Mouse (Mus musculus): ENCODE measurements around the gene Pibf1. TPM values are rescaled to one million over a fixed set of nuclear protein-coding genes. Genes with fewer than 3 reads are reported as not detected.

Pibf1 gene
- polyA plus RNA-seq, 1 experiment from 2014 or later = 13.7 TPM

GRCm38 (mm10) chr14:99129050-99129449 is 29.8 kb downstream of the Pibf1 start:
- Histone ChIP-seq H3K4me3 (replicated peaks; ENCODE audit: low read length) (no peak overlapping the region), H3K27ac (ENCODE audit: low read length) (no peak overlapping the region), H3K36me3 (ENCODE audit: control insufficient read depth, insufficient read depth, low read length) (no peaks in the 10 kb centered on the region), H3K4me2 (ENCODE audit: low read depth, low read length) (no peak overlapping the region), H3K27me3 (ENCODE audit: control insufficient read depth, insufficient read depth, low read length) (no peaks in the 10 kb centered on the region), H3K9ac (ENCODE audit: low read length) (no peak overlapping the region), H3K4me1 (ENCODE audit: control insufficient read depth, insufficient read depth, low read length) (no peaks in the 10 kb centered on the region), H3K9me3 (replicated peaks; ENCODE audit: control insufficient read depth, low read length) (no peaks in the 10 kb centered on the region)
- no peak for ATAC-seq (ENCODE audit: insufficient read depth, low FRiP score)
- 78% methylated on average over 2 of the region's 2 CpGs for WGBS

DNA sequence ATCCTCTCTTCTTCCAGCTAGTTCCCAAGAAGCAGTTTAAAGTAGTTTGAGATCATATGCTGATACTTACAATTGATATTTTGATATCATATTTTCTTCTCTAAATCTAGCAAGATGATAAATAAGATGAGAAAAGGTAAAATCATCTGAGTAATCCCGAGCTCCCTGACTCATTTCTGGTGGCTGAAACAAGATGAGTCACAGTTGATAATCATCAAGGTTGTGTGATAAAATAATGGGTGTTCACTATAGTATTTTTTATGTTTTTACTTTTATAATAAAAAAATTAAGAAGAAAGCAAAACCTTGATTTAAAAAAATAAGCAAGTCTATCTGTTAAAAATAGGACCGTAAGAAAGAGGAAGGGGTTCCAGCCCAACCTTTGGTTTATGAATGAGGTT is 34.8 kb downstream of the Pibf1 start:
- H3K4me3 ChIP-seq (replicated peaks; ENCODE audit: low read length) = no peak overlapping the region
- H3K36me3 ChIP-seq (ENCODE audit: control insufficient read depth, insufficient read depth, low read length) = no peaks in the 10 kb centered on the region
- no peak overlapping the region for H3K4me2 ChIP-seq (ENCODE audit: low read depth, low read length)
- no peak overlapping the region for H3K9ac ChIP-seq (ENCODE audit: low read length)
- H3K9me3 ChIP-seq (replicated peaks; ENCODE audit: control insufficient read depth, low read length) = no peaks in the 10 kb centered on the region
- H3K27ac ChIP-seq (ENCODE audit: low read length) = no peak overlapping the region
- no peak for ATAC-seq (ENCODE audit: insufficient read depth, low FRiP score)
- 85% methylated on average over 2 of the region's 2 CpGs for WGBS
- H3K27me3 ChIP-seq (ENCODE audit: control insufficient read depth, insufficient read depth, low read length) = no peaks in the 10 kb centered on the region
- H3K4me1 ChIP-seq (ENCODE audit: control insufficient read depth, insufficient read depth, low read length) = no peaks in the 10 kb centered on the region

DNA sequence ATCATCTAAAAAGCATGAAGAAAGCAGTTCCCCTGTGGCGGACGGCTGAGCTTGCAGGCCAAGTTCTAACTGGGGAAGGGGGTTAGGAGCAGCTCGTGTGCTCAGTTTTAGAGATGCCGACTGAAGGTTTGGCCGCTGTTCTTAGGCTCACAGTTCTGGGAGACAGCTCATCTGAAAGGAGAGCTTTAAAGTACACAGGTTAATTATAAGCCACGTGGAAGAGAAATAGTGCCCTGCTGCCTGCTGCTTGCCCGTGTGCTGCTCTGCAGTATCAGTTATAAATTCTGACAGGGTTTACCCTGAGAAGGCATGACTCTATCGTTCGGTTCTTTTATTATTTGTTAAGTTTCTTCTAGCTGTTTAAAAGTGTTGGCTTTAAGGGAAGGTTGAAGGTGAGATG is 36.5 kb downstream of the Pibf1 start:
- H3K4me1 ChIP-seq (ENCODE audit: control insufficient read depth, insufficient read depth, low read length) = no peaks in the 10 kb centered on the region
- ATAC-seq (ENCODE audit: insufficient read depth, low FRiP score) = no peak
- H3K36me3 ChIP-seq (ENCODE audit: control insufficient read depth, insufficient read depth, low read length) = no peaks in the 10 kb centered on the region
- H3K9ac ChIP-seq (ENCODE audit: low read length) = no peak overlapping the region
- H3K9me3 ChIP-seq (replicated peaks; ENCODE audit: control insufficient read depth, low read length) = no peaks in the 10 kb centered on the region
- no peak overlapping the region for H3K4me3 ChIP-seq (replicated peaks; ENCODE audit: low read length)
- H3K27me3 ChIP-seq (ENCODE audit: control insufficient read depth, insufficient read depth, low read length) = no peaks in the 10 kb centered on the region
- no peak overlapping the region for H3K4me2 ChIP-seq (ENCODE audit: low read depth, low read length)
- H3K27ac ChIP-seq (ENCODE audit: low read length) = no peak overlapping the region
- 82% methylated on average over 9 of the region's 9 CpGs for WGBS

GRCm38 (mm10) chr14:99136297-99136696 is 37.1 kb downstream of the Pibf1 start:
- Histone ChIP-seq H3K36me3 (ENCODE audit: control insufficient read depth, insufficient read depth, low read length) (no peaks in the 10 kb centered on the region; the same call in 1 of the 2 replicates), H3K27me3 (ENCODE audit: control insufficient read depth, insufficient read depth, low read length) (no peaks in the 10 kb centered on the region), H3K9ac (ENCODE audit: low read length) (no peak overlapping the region), H3K4me2 (ENCODE audit: low read depth, low read length) (no peak overlapping the region), H3K4me1 (ENCODE audit: control insufficient read depth, insufficient read depth, low read length) (no peaks in the 10 kb centered on the region), H3K9me3 (replicated peaks; ENCODE audit: control insufficient read depth, low read length) (no peaks in the 10 kb centered on the region), H3K27ac (ENCODE audit: low read length) (no peak overlapping the region), H3K4me3 (replicated peaks; ENCODE audit: low read length) (no peak overlapping the region)
- ATAC-seq (ENCODE audit: insufficient read depth, low FRiP score) = no peak
- WGBS = 96% methylated on average over 16 of the region's 16 CpGs

DNA sequence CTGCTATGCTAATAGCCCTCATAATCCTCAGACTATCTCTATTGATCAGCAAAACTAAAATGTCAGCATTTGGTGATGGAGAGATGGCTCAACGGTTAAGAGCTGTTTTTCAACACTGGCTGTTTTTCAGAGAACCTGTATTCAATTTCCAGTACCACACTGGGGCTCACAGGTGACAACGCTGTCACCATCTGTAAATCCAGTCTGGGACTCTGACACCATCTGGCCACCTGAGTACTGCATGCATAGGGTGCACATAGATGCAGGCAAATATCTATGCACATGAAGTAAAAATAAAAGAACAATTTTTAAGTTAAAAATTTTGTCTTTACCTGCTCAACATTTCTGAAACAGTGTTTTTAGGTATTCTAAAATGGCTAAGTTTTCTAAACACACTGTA is 40.8 kb downstream of the Pibf1 start:
- ATAC-seq (ENCODE audit: insufficient read depth, low FRiP score) = no peak
- 90% methylated on average over 2 of the region's 2 CpGs for WGBS
- no peaks in the 10 kb centered on the region; the same call in 1 of the 2 replicates for H3K36me3 ChIP-seq (ENCODE audit: control insufficient read depth, insufficient read depth, low read length)

GRCm38 (mm10) chr14:99141786-99142633 is 42.8 kb downstream of the Pibf1 start:
- peak; percentile 79; the same call in 1 of the 2 replicates for ATAC-seq (ENCODE audit: insufficient read depth, low FRiP score)
- H3K4me1 ChIP-seq (ENCODE audit: control insufficient read depth, insufficient read depth, low read length) = no peaks in the 10 kb centered on the region
- H3K9me3 ChIP-seq (replicated peaks; ENCODE audit: control insufficient read depth, low read length) = no peaks in the 10 kb centered on the region
- no peak overlapping the region for H3K4me3 ChIP-seq (replicated peaks; ENCODE audit: low read length)
- no peak overlapping the region for H3K4me2 ChIP-seq (ENCODE audit: low read depth, low read length)
- 21% methylated on average over 15 of the region's 15 CpGs for whole genome bisulfite sequencing
- H3K27ac ChIP-seq (ENCODE audit: low read length) = no peak overlapping the region
- no peaks in the 10 kb centered on the region; the same call in 1 of the 2 replicates for H3K36me3 ChIP-seq (ENCODE audit: control insufficient read depth, insufficient read depth, low read length)
- no peaks in the 10 kb centered on the region for H3K27me3 ChIP-seq (ENCODE audit: control insufficient read depth, insufficient read depth, low read length)
- H3K9ac ChIP-seq (ENCODE audit: low read length) = peak overlapping the region; percentile 31; the same call in 1 of the 2 replicates

More for the DNA sequence above, 40.8 kb downstream of the Pibf1 start:
- H3K27ac ChIP-seq (ENCODE audit: low read length) = no peak overlapping the region
- H3K9ac ChIP-seq (ENCODE audit: low read length) = no peak overlapping the region
- H3K4me3 ChIP-seq (replicated peaks; ENCODE audit: low read length) = no peak overlapping the region
- no peaks in the 10 kb centered on the region for H3K27me3 ChIP-seq (ENCODE audit: control insufficient read depth, insufficient read depth, low read length)
- H3K9me3 ChIP-seq (replicated peaks; ENCODE audit: control insufficient read depth, low read length) = no peaks in the 10 kb centered on the region
- no peak overlapping the region for H3K4me2 ChIP-seq (ENCODE audit: low read depth, low read length)
- no peaks in the 10 kb centered on the region for H3K4me1 ChIP-seq (ENCODE audit: control insufficient read depth, insufficient read depth, low read length)

DNA sequence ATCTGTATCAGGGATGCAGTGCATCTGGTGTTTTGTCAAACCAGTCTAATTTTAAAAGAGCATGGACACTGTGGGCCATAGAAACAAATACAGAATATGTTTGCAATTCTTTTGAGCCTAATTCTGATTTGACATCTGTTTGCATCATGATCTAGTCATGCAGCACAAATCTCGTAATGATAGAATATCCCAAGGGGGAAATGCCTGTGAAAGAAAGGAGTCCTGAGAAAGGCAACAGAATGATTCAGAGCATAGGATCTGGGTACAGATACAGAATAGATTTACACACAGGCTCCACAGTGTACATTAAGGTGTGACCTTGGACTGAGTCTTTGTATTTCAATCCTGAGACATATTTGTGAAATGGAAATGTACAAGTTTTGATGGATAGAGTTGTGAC is 47.6 kb downstream of the Pibf1 start:
- no peak for ATAC-seq (ENCODE audit: insufficient read depth, low FRiP score)
- H3K27me3 ChIP-seq (ENCODE audit: control insufficient read depth, insufficient read depth, low read length) = no peaks in the 10 kb centered on the region
- 68% methylated on average over 1 of the region's 1 CpGs for WGBS
- no peak overlapping the region for H3K27ac ChIP-seq (ENCODE audit: low read length)
- no peak overlapping the region for H3K4me3 ChIP-seq (replicated peaks; ENCODE audit: low read length)
- H3K4me1 ChIP-seq (ENCODE audit: control insufficient read depth, insufficient read depth, low read length) = no peaks in the 10 kb centered on the region
- no peak overlapping the region for H3K9ac ChIP-seq (ENCODE audit: low read length)
- H3K4me2 ChIP-seq (ENCODE audit: low read depth, low read length) = no peak overlapping the region
- H3K9me3 ChIP-seq (replicated peaks; ENCODE audit: control insufficient read depth, low read length) = no peaks in the 10 kb centered on the region
- H3K36me3 ChIP-seq (ENCODE audit: control insufficient read depth, insufficient read depth, low read length) = no peaks in the 10 kb centered on the region

DNA sequence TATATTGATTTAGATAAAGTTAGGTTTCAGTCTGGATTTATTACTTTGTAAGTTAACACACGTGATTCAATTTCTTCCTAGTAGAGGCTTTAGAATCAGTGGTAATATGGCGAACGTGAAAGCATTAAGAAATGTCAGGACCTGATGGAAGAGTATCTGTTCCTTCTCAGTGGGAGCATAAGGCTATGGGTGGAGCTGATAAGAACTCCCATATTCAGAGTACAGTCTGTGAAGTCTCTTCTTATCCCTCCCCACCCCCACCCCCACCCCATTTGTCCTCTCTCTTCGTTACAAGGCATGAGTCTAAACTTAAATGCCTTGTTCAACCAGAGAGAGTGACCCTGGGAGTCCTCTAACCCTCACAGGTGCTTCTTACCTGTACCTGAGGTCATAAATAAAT is 53.5 kb downstream of the Pibf1 start:
- Histone ChIP-seq H3K4me3 (replicated peaks; ENCODE audit: low read length) (no peak overlapping the region), H3K9me3 (replicated peaks; ENCODE audit: control insufficient read depth, low read length) (no peaks in the 10 kb centered on the region), H3K27ac (ENCODE audit: low read length) (no peak overlapping the region), H3K36me3 (ENCODE audit: control insufficient read depth, insufficient read depth, low read length) (no peaks in the 10 kb centered on the region; the same call in none of the 2 replicates), H3K4me2 (ENCODE audit: low read depth, low read length) (no peak overlapping the region), H3K4me1 (ENCODE audit: control insufficient read depth, insufficient read depth, low read length) (no peaks in the 10 kb centered on the region), H3K9ac (ENCODE audit: low read length) (no peak overlapping the region), H3K27me3 (ENCODE audit: control insufficient read depth, insufficient read depth, low read length) (no peaks in the 10 kb centered on the region)
- WGBS = 87% methylated on average over 4 of the region's 4 CpGs
- ATAC-seq (ENCODE audit: insufficient read depth, low FRiP score) = no peak

DNA sequence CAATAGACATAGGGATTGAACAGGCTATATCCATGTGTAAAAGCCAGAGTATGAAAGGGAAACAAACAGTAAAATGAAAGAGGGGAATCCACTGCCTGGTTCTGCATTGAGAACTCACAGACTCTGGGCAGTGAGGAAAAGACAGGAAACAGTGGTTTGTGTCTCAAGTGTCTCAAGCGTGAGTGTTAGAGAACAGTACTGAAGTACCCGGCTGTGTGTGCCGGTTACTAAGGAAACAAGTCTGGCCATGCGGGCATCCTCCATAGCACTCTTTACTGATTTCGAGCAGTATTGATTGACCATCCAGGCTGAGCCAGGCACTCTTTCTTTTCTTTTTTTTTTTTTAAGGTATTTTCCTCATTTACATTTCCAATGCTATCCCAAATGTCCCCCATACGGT is 60.7 kb downstream of the Pibf1 start:
- no peak for ATAC-seq (ENCODE audit: insufficient read depth, low FRiP score)
- no peaks in the 10 kb centered on the region for H3K4me1 ChIP-seq (ENCODE audit: control insufficient read depth, insufficient read depth, low read length)
- no peak overlapping the region for H3K4me3 ChIP-seq (replicated peaks; ENCODE audit: low read length)
- H3K27ac ChIP-seq (ENCODE audit: low read length) = no peak overlapping the region
- no peaks in the 10 kb centered on the region; the same call in 1 of the 2 replicates for H3K36me3 ChIP-seq (ENCODE audit: control insufficient read depth, insufficient read depth, low read length)
- H3K4me2 ChIP-seq (ENCODE audit: low read depth, low read length) = no peak overlapping the region
- H3K27me3 ChIP-seq (ENCODE audit: control insufficient read depth, insufficient read depth, low read length) = no peaks in the 10 kb centered on the region
- H3K9ac ChIP-seq (ENCODE audit: low read length) = no peak overlapping the region
- 82% methylated on average over 6 of the region's 6 CpGs for WGBS
- no peaks in the 10 kb centered on the region for H3K9me3 ChIP-seq (replicated peaks; ENCODE audit: control insufficient read depth, low read length)
